Mouse (Mus musculus) granulocyte monocyte progenitor cell, adult 5-6 weeks (primary cell): ENCODE measurements around the gene Krt14. TPM values are rescaled to one million over a fixed set of nuclear protein-coding genes. Genes with fewer than 3 reads are reported as not detected.
A peak's percentile ranks its signal among the peaks of the same experiment; 100 is the strongest.

Experiments used
- ATAC-seq: replicated peaks from 2 replicates; pipeline ENCODE4 v1.8.0; 2016; ENCODE audit warnings: mild to moderate bottlenecking, moderate TSS enrichment, inconsistent platforms; ENCODE audit not compliant: poor library complexity, severe bottlenecking
- total RNA-seq, 2 experiments: library from RNA; stranded (forward) in 1 of 2; stranded (reverse) in 1 of 2; fragments of 200-712, 200-1000 nt in 1 of 2; fragments of >200 nt in 1 of 2; fragmentation: Nextera tagmentation in 1 of 2; gene quantifications; 2 replicates each; pipeline ENCODE4 v1.2.3; 2014 to 2017

The Krt14 gene
- total RNA-seq, 2 experiments from 2014 or later: not detected

GRCm38 (mm10) chr11:100168765-100169762, 38.3 kb downstream of the Krt14 start:
- ATAC-seq: peak; percentile 66

GRCm38 (mm10) chr11:100168071-100168470, 39.3 kb downstream of the Krt14 start:
- ATAC-seq: no peak

- ATAC-seq: no peak
Measured at GRCm38 (mm10) chr11:100164392-100164791, 43.0 kb downstream of the Krt14 start.

- ATAC-seq: no peak
Measured at GRCm38 (mm10) chr11:100157908-100158477, 49.4 kb downstream of the Krt14 start.

GRCm38 (mm10) chr11:100157331-100157730, 50.0 kb downstream of the Krt14 start:
- ATAC-seq: no peak

- ATAC-seq: no peak
Measured at GRCm38 (mm10) chr11:100155497-100156255, 51.7 kb downstream of the Krt14 start.

Other genes with a start within 250 kb of the Krt14 start
- gene Krtap29-1, start 228.5 kb downstream of the Krt14 start, total RNA-seq (2014; fragmentation: Nextera tagmentation): not detected in 2 replicates
- not detected in 2 replicates for gene Krtap29-1, start 228.5 kb downstream of the Krt14 start, total RNA-seq (2017)
- gene Krtap16-1, start 221.0 kb downstream of the Krt14 start, total RNA-seq (2014; fragmentation: Nextera tagmentation): not detected in 2 replicates
- not detected in 2 replicates for gene Krtap16-1, start 221.0 kb downstream of the Krt14 start, total RNA-seq (2017)
- gene Krtap17-1, start 213.6 kb downstream of the Krt14 start, total RNA-seq (2014; fragmentation: Nextera tagmentation): not detected in 2 replicates
- gene Krtap17-1, start 213.6 kb downstream of the Krt14 start, total RNA-seq (2017): not detected in 2 replicates
- not detected in 2 replicates for gene Krt33a, start 191.3 kb downstream of the Krt14 start, total RNA-seq (2014; fragmentation: Nextera tagmentation)
- not detected in 2 replicates for gene Krt33a, start 191.3 kb downstream of the Krt14 start, total RNA-seq (2017)
- not detected in 2 replicates for gene Krt33b, start 177.7 kb downstream of the Krt14 start, total RNA-seq (2014; fragmentation: Nextera tagmentation)
- not detected in 2 replicates for gene Krt33b, start 177.7 kb downstream of the Krt14 start, total RNA-seq (2017)
- gene Krt34, start 166.0 kb downstream of the Krt14 start, total RNA-seq (2014; fragmentation: Nextera tagmentation): not detected in 2 replicates
- not detected in 2 replicates for gene Krt34, start 166.0 kb downstream of the Krt14 start, total RNA-seq (2017)
- gene Krt31, start 157.0 kb downstream of the Krt14 start, total RNA-seq (2014; fragmentation: Nextera tagmentation): not detected in 2 replicates
- gene Krt31, start 157.0 kb downstream of the Krt14 start, total RNA-seq (2017): not detected in 2 replicates
- not detected in 2 replicates for gene Krt32, start 119.3 kb downstream of the Krt14 start, total RNA-seq (2014; fragmentation: Nextera tagmentation)
- not detected in 2 replicates for gene Krt32, start 119.3 kb downstream of the Krt14 start, total RNA-seq (2017)
- gene Krt35, start 111.3 kb downstream of the Krt14 start, total RNA-seq (2014; fragmentation: Nextera tagmentation): not detected in 2 replicates
- gene Krt35, start 111.3 kb downstream of the Krt14 start, total RNA-seq (2017): not detected in 2 replicates
- gene Krt36, start 101.9 kb downstream of the Krt14 start, total RNA-seq (2014; fragmentation: Nextera tagmentation): 0.39 TPM in 1 of 2 replicates, not detected in the other
- not detected in 2 replicates for gene Krt36, start 101.9 kb downstream of the Krt14 start, total RNA-seq (2017)
- gene Krt13, start 86.0 kb downstream of the Krt14 start, total RNA-seq (2014; fragmentation: Nextera tagmentation): not detected in 2 replicates
- not detected in 2 replicates for gene Krt13, start 86.0 kb downstream of the Krt14 start, total RNA-seq (2017)
- not detected in 2 replicates for gene Krt15, start 71.6 kb downstream of the Krt14 start, total RNA-seq (2014; fragmentation: Nextera tagmentation)
- gene Krt15, start 71.6 kb downstream of the Krt14 start, total RNA-seq (2017): not detected in 2 replicates
- gene Krt19, start 58.9 kb downstream of the Krt14 start, total RNA-seq (2014; fragmentation: Nextera tagmentation): not detected in 2 replicates
- gene Krt19, start 58.9 kb downstream of the Krt14 start, total RNA-seq (2017): not detected in 2 replicates
- not detected in 2 replicates for gene Krt9, start 14.3 kb downstream of the Krt14 start, total RNA-seq (2014; fragmentation: Nextera tagmentation)
- not detected in 2 replicates for gene Krt9, start 14.3 kb downstream of the Krt14 start, total RNA-seq (2017)
- not detected in 2 replicates for gene Krt16, start 41.4 kb upstream of the Krt14 start, total RNA-seq (2014; fragmentation: Nextera tagmentation)
- not detected in 2 replicates for gene Krt16, start 41.4 kb upstream of the Krt14 start, total RNA-seq (2017)
- not detected in 2 replicates for gene Krt17, start 53.5 kb upstream of the Krt14 start, total RNA-seq (2014; fragmentation: Nextera tagmentation)
- not detected in 2 replicates for gene Krt17, start 53.5 kb upstream of the Krt14 start, total RNA-seq (2017)
- gene Krt42, start 62.3 kb upstream of the Krt14 start, total RNA-seq (2014; fragmentation: Nextera tagmentation): not detected in 2 replicates
- gene Krt42, start 62.3 kb upstream of the Krt14 start, total RNA-seq (2017): not detected in 2 replicates
- 716 and 727 TPM in 2 replicates for gene Eif1, start 112.3 kb upstream of the Krt14 start, total RNA-seq (2014; fragmentation: Nextera tagmentation)
- gene Eif1, start 112.3 kb upstream of the Krt14 start, total RNA-seq (2017): 109 and 139 TPM in 2 replicates
- not detected in 2 replicates for gene Gast, start 126.9 kb upstream of the Krt14 start, total RNA-seq (2014; fragmentation: Nextera tagmentation)
- not detected in 2 replicates for gene Gast, start 126.9 kb upstream of the Krt14 start, total RNA-seq (2017)
- gene Hap1, start 148.6 kb upstream of the Krt14 start, total RNA-seq (2014; fragmentation: Nextera tagmentation): not detected in 2 replicates
- gene Hap1, start 148.6 kb upstream of the Krt14 start, total RNA-seq (2017): not detected in 2 replicates
- gene Jup, start 190.2 kb upstream of the Krt14 start, total RNA-seq (2014; fragmentation: Nextera tagmentation): 4.8 and 6.7 TPM in 2 replicates
- 1.4 and 4.2 TPM in 2 replicates for gene Jup, start 190.2 kb upstream of the Krt14 start, total RNA-seq (2017)
- not detected in 2 replicates for gene P3h4, start 207.3 kb upstream of the Krt14 start, total RNA-seq (2014; fragmentation: Nextera tagmentation)
- 0.26 TPM in 1 of 2 replicates, not detected in the other for gene P3h4, start 207.3 kb upstream of the Krt14 start, total RNA-seq (2017)
- not detected in 2 replicates for gene Fkbp10, start 208.1 kb upstream of the Krt14 start, total RNA-seq (2014; fragmentation: Nextera tagmentation)
- not detected in 2 replicates for gene Fkbp10, start 208.1 kb upstream of the Krt14 start, total RNA-seq (2017)
- gene Nt5c3b, start 234.3 kb upstream of the Krt14 start, total RNA-seq (2014; fragmentation: Nextera tagmentation): 46.9 and 50.7 TPM in 2 replicates
- gene Nt5c3b, start 234.3 kb upstream of the Krt14 start, total RNA-seq (2017): 23.3 and 31.3 TPM in 2 replicates
- gene Klhl10, start 234.4 kb upstream of the Krt14 start, total RNA-seq (2014; fragmentation: Nextera tagmentation): not detected in 2 replicates
- gene Klhl10, start 234.4 kb upstream of the Krt14 start, total RNA-seq (2017): not detected in 2 replicates